8 mouse cellular contexts compared by ENCODE assay signal in the genomic region with DNA sequence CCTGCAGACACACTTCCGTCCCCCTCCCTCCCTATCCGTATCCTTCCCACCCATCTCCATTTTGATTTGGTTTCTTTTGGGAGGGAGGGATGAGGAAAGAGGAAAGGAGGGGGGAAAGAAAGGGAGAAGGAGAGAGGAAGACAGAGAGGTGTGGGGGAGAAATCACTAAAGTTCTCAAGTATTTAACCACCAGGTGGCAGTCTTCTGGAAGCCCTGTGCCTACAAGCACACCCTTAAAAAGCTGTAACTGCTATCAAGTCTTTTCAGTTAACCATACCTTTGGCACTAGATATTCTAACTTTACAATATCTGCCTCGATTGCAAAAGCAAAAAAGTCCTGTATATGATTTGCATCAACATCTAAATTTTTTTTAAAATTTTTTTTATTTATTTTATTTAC. TPM values are rescaled to one million over a fixed set of nuclear protein-coding genes. Genes with fewer than 3 reads are reported as not detected.
DNase-seq lines count a peak whose midpoint lies in the region; ATAC-seq and TF ChIP-seq lines count a peak whose summit lies in the region.

No protein-coding gene starts in this region.

- 60% methylated on average over 3 of the region's 3 CpGs for WGBS in hindbrain, embryonic 11.5 days
- WGBS in hindbrain, embryonic 10.5 days = 46% methylated on average over 3 of the region's 3 CpGs
- 52% methylated on average over 3 of the region's 3 CpGs for WGBS in forebrain, postnatal 0 days

- no peak overlapping the region for H3K9ac ChIP-seq in hindbrain, embryonic 11.5 days (ENCODE audit: low read depth, low read length)
- H3K9ac ChIP-seq in forebrain, postnatal 0 days = no peak overlapping the region

- no peaks in the 10 kb centered on the region for H3K27me3 ChIP-seq in hindbrain, embryonic 11.5 days (ENCODE audit: control insufficient read depth, insufficient read depth, low read length)
- H3K27me3 ChIP-seq in hindbrain, embryonic 10.5 days (ENCODE audit: insufficient read depth, poor library complexity, severe bottlenecking) = no peaks in the 10 kb centered on the region
- H3K27me3 ChIP-seq in forebrain, postnatal 0 days (ENCODE audit: insufficient read depth, low read length) = no peaks in the 10 kb centered on the region

- peak; percentile 79 for DNase-seq in hindbrain, embryonic 11.5 days (ENCODE audit: low spot score)
- no peak for DNase-seq in hindbrain, embryonic 10.5 days (ENCODE audit: low spot score)
- DNase-seq in thymus, postnatal 0 days (ENCODE audit: low spot score) = peak; percentile 80
- DNase-seq in thymus, postnatal 25 days = no peak
- DNase-seq in forebrain, postnatal 0 days = peak; percentile 62
- peak; percentile 55 for DNase-seq in retina, postnatal 1 day
- no peak for DNase-seq in kidney, adult 11 months
- no peak for DNase-seq in adrenal gland, postnatal 36 days

- no peak overlapping the region for H3K4me3 ChIP-seq in hindbrain, embryonic 11.5 days (ENCODE audit: low read depth, low read length)
- H3K4me3 ChIP-seq in hindbrain, embryonic 10.5 days = no peak overlapping the region
- H3K4me3 ChIP-seq in forebrain, postnatal 0 days (ENCODE audit: low read depth, low read length) = no peak overlapping the region

- no peak overlapping the region for H3K4me2 ChIP-seq in hindbrain, embryonic 11.5 days (replicated peaks; ENCODE audit: low read depth, low read length)
- no peak overlapping the region for H3K4me2 ChIP-seq in forebrain, postnatal 0 days (ENCODE audit: low read depth)

- no peak for ATAC-seq in hindbrain, embryonic 11.5 days (ENCODE audit: low FRiP score)
- ATAC-seq in forebrain, postnatal 0 days = peak; percentile 78

- no peaks in the 10 kb centered on the region for H3K9me3 ChIP-seq in hindbrain, embryonic 11.5 days (ENCODE audit: control insufficient read depth, low read length)
- no peaks in the 10 kb centered on the region for H3K9me3 ChIP-seq in hindbrain, embryonic 10.5 days
- no peaks in the 10 kb centered on the region for H3K9me3 ChIP-seq in forebrain, postnatal 0 days (ENCODE audit: low read length)

- peaks cover 2% of the 10 kb centered on the region; the same call in 1 of the 2 replicates for H3K4me1 ChIP-seq in hindbrain, embryonic 11.5 days (replicated peaks; ENCODE audit: control insufficient read depth, insufficient read depth, low read length)
- peaks cover 22% of the 10 kb centered on the region for H3K4me1 ChIP-seq in hindbrain, embryonic 10.5 days (replicated peaks)
- H3K4me1 ChIP-seq in forebrain, postnatal 0 days (ENCODE audit: insufficient read depth) = no peaks in the 10 kb centered on the region

- no peaks in the 10 kb centered on the region for H3K36me3 ChIP-seq in hindbrain, embryonic 11.5 days (ENCODE audit: control insufficient read depth, insufficient read depth, low read length)
- H3K36me3 ChIP-seq in hindbrain, embryonic 10.5 days = no peaks in the 10 kb centered on the region
- no peaks in the 10 kb centered on the region for H3K36me3 ChIP-seq in forebrain, postnatal 0 days (ENCODE audit: insufficient read depth)

- H3K27ac ChIP-seq in hindbrain, embryonic 11.5 days (ENCODE audit: low read depth, low read length) = no peak overlapping the region
- no peak overlapping the region for H3K27ac ChIP-seq in hindbrain, embryonic 10.5 days
- no peak overlapping the region for H3K27ac ChIP-seq in forebrain, postnatal 0 days (ENCODE audit: low read depth, low read length)

- TF ChIP-seq CTCF in forebrain, postnatal 0 days (IDR thresholded peaks at IDR 0.05; ENCODE audit: low read depth) = peak; percentile 73

RNA-seq across cellular contexts. Expression of a gene that starts 33.4 kb away (rescaled TPM):
- polyA plus RNA-seq in hindbrain, embryonic 11.5 days (2014; fragmentation: Nextera tagmentation; extraction: Ambion mirVana) = 11.7 and 13.1 TPM in 2 replicates
- 10.9 and 12.8 TPM in 2 replicates for polyA plus RNA-seq in hindbrain, embryonic 10.5 days (2016; fragmentation: Nextera tagmentation; extraction: Ambion mirVana)
- 25.8 and 30.9 TPM in 2 replicates for polyA plus RNA-seq in thymus, postnatal 0 days (2015; fragmentation: Nextera tagmentation; extraction: Ambion mirVana)
- total RNA-seq in forebrain, postnatal 0 days (2014; rRNA removed) = 18.8 and 19.5 TPM in 2 replicates
- polyA plus RNA-seq in forebrain, postnatal 0 days (2015; fragmentation: Nextera tagmentation; extraction: Ambion mirVana) = 14.8 and 18.6 TPM in 2 replicates
- 10 to 100 TPM; 31.2 to 36.3 TPM for total RNA-seq in adrenal gland, postnatal 36 days (2021)

Comparison
In these comparisons a context has a peak if more than half of its experiments do, and no peak if none do; other contexts are left out.
1. DNase-seq: peak in hindbrain, embryonic 11.5 days (single experiment), thymus, postnatal 0 days (single experiment), forebrain, postnatal 0 days (single experiment) and retina, postnatal 1 day (single experiment); none in hindbrain, embryonic 10.5 days (single experiment), thymus, postnatal 25 days (single experiment), kidney, adult 11 months (single experiment) and adrenal gland, postnatal 36 days (0 of 2).